Mouse (Mus musculus) neutrophil, adult 83 days (primary cell): ENCODE results near the gene Slc25a39. TPM values are rescaled to one million over a fixed set of nuclear protein-coding genes. Genes with fewer than 3 reads are reported as not detected.

Source experiments
- total RNA-seq, 2 experiments: library from RNA; stranded (reverse); gene quantifications; one replicate each; pipeline ENCODE4 v1.2.4; 2023

The Slc25a39 gene
- 10 to 100 TPM; 44.2 to 50.6 TPM for total RNA-seq

GRCm38 (mm10) chr11:102407834-102408215 lies at the start of gene Slc25a39:
Gene Slc25a39 (minus strand): TSS chr11:102407946.

DNA sequence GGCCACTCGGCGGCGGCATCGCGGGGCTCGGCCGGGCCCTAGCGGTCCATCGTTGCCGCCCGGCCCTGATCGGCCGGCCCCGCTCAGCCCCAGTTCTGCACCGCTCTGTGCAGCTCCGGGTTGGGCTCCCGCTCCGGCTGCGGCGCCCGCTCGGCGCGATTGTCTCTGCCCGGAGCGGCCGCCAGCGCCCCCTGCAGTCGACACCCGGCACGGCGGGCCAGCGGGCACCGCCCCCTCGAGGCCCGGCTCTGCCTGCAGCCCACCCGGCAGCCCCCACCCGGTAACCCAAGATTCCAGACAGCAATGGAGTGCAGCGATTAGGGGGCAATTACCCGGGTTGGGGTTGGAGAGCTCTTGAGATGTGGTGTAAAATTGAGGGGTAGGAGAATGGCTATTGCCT lies 39.8 kb upstream of the Slc25a39 start, which contains the start of gene Fam171a2:
TSS of gene Fam171a2 (minus strand) at position 186 of the 400 bp plus-strand sequence.

DNA sequence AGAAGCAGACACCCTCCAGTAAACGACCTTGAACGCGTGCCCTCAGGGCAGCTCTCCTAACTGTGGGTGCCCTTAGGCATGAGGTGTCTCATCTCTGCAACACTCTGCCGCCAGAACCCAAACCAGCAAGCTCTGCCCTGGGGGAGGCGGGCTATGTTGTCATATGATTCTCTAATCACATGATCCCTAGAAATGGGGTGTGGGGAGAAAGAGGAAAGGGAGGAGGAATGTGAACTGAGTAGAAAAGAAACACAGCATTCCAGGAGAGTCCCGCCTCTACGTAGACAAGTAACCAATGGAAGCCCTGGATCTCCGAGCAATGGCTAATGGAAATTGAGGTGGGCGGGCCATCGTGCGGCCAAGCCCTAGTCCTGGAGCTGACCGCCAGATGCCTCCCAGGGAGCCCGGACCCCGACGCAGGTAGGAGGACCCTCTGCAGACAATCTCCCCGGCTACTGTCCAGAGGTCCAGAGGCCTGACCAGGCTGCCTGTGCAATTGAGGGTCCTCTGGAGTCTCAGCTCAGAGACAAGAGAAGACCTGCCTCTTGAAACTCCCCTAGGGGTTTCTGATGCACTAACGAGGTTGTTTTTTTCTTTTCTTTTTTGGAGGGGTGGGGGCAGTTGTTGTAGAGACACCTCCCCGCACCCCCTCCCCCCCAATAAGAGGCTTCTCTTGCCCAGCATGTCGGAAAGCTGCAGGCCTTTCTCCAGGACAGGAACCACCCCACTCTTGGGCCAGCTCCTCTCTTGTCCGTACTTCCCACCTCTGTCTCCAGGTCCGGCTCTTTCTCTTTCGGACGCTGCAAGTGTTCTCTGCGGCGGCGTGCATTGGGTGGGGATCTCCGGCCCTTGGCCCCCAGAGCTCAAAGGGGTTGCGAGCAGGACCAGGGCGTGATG lies 22.6 kb upstream of the Slc25a39 start, which contains the start of gene Grn:
TSS of gene Grn (plus strand) at position 195 of the 897 bp plus-strand sequence.

GRCm38 (mm10) chr11:102393238-102393634 lies 14.5 kb downstream of the Slc25a39 start, which contains the start of gene Rundc3a:
Gene Rundc3a (plus strand): TSS chr11:102393403.

GRCm38 (mm10) chr11:102366103-102366502 lies 41.6 kb downstream of the Slc25a39 start, which contains the start of gene Slc4a1:
Gene Slc4a1 (minus strand): TSS chr11:102366203.

Other genes with a start within 250 kb of the Slc25a39 start
- gene Lsm12, start 222.7 kb downstream of the Slc25a39 start, total RNA-seq, result 10 to 100 TPM; 34.9 to 35.5 TPM
- 10 to 100 TPM; 21.0 to 22.3 TPM for gene G6pc3, start 218.3 kb downstream of the Slc25a39 start, total RNA-seq
- 100 to 1,000 TPM; 101 to 110 TPM for gene Hdac5, start 177.8 kb downstream of the Slc25a39 start, total RNA-seq
- 1 to 10 TPM; 8.7 to 9.4 TPM for gene BC030867, start 159.1 kb downstream of the Slc25a39 start, total RNA-seq
- under 1 TPM in 1 of 2 experiments, not detected in 1; 0.13 TPM for gene Asb16, start 139.2 kb downstream of the Slc25a39 start, total RNA-seq
- 10 to 100 TPM; 44.9 to 45.2 TPM for gene Tmub2, start 123.0 kb downstream of the Slc25a39 start, total RNA-seq
- 10 to 100 TPM; 54.9 to 66.5 TPM for gene Atxn7l3, start 111.3 kb downstream of the Slc25a39 start, total RNA-seq
- gene Ubtf, start 88.2 kb downstream of the Slc25a39 start, total RNA-seq, result 10 to 100 TPM; 79.6 to 80.9 TPM
- gene Slc4a1, start 41.7 kb downstream of the Slc25a39 start, total RNA-seq, result 10 to 100 TPM; 42.9 to 79.0 TPM
- not detected for gene Rundc3a, start 14.5 kb downstream of the Slc25a39 start, total RNA-seq
- 100 to 1,000 TPM; 301 to 325 TPM for gene Grn, start 22.4 kb upstream of the Slc25a39 start, total RNA-seq
- not detected for gene Fam171a2, start 39.7 kb upstream of the Slc25a39 start, total RNA-seq
- 10 to 100 TPM; 12.1 to 14.4 TPM for gene Itga2b, start 62.2 kb upstream of the Slc25a39 start, total RNA-seq
- 10 to 100 TPM; 30.4 to 33.3 TPM for gene Gpatch8, start 148.4 kb upstream of the Slc25a39 start, total RNA-seq
- not detected for gene Gm11627, start 171.5 kb upstream of the Slc25a39 start, total RNA-seq
- not detected for gene Fzd2, start 196.4 kb upstream of the Slc25a39 start, total RNA-seq